In the genomic region with DNA sequence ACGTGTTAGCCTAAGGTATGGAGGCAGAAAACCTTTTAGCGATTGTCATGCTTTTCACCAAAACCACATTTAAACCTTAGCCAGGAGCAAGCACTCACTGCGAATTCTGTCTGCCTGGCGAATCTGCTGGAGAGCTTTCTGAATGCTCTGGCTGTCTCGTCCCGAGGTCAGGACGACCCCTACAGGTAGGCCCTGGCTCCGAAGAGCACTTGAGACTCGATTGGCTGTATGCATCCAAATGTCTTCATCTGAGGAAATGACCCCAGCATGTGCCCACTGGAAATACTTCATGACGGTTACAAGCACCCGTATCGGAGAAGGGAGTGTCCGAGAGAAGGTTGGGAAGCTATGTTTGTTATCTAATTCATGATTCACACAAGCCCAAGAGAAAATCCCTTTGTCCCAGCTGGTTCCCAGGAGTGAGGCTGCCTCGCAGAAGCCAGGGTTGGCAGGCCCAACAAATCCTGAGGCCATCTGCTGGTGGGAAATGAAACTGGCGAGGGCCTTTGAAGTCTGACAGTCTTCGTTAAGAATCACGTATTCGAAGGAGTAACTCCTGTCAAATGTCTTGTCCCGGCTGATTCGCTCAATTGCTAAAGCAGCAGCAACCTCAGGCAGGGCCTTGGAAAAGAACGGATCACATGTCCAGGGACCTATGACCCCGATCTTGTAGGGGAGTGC, we compare ENCODE assay signal across 9 mouse cellular contexts. TPM values are rescaled to one million over a fixed set of nuclear protein-coding genes. Genes with fewer than 3 reads are reported as not detected.
A peak's percentile ranks its signal among the peaks of the same experiment; 100 is the strongest.
DNase-seq lines count a peak whose midpoint lies in the region; ATAC-seq and TF ChIP-seq lines count a peak whose summit lies in the region.
"Had no signal": no experiment of that assay in that cellular context is flagged by ENCODE, and none has a peak within 500 bp of the region (broad histone marks: within the 10 kb centered on the region; RNA-seq: fewer than 3 reads in every experiment).

No protein-coding gene starts in this region.

- no peak overlapping the region for H3K4me3 ChIP-seq in ES-E14 (ENCODE audit: insufficient read depth in 1 of 2, low read depth in 1 of 2, low read length in 2 of 2, poor library complexity in 1 of 2, severe bottlenecking in 1 of 2)
- H3K4me3 ChIP-seq in embryonic facial prominence, embryonic 13.5 days: no peak overlapping the region
- H3K4me3 ChIP-seq in lung, embryonic 15.5 days: no peak overlapping the region
- H3K4me3 ChIP-seq: liver, embryonic 15.5 days had no signal

- peak overlapping the region; percentile 33 for H3K4me2 ChIP-seq in embryonic facial prominence, embryonic 13.5 days
- peak overlapping the region; percentile 6; the same call in 1 of the 2 replicates for H3K4me2 ChIP-seq in lung, embryonic 15.5 days
- H3K4me2 ChIP-seq: liver, embryonic 15.5 days had no signal

- H3K9ac ChIP-seq in ES-E14 (ENCODE audit: insufficient read depth, low read depth, low read length, poor library complexity, severe bottlenecking): no peak overlapping the region
- no peak overlapping the region for H3K9ac ChIP-seq in embryonic facial prominence, embryonic 13.5 days
- H3K9ac ChIP-seq in lung, embryonic 15.5 days: no peak overlapping the region
- H3K9ac ChIP-seq: liver, embryonic 15.5 days had no signal

- H3K27me3 ChIP-seq in embryonic facial prominence, embryonic 13.5 days: peaks cover 20% of the 10 kb centered on the region
- H3K27me3 ChIP-seq in lung, embryonic 15.5 days: peaks cover 3% of the 10 kb centered on the region; the same call in 1 of the 2 replicates

- WGBS in embryonic facial prominence, embryonic 13.5 days: 34% methylated on average over 22 of the region's 22 CpGs
- WGBS in lung, embryonic 15.5 days: 35% methylated on average over 22 of the region's 22 CpGs

- H3K36me3 ChIP-seq in ES-E14 (ENCODE audit: control insufficient read depth, insufficient read depth, low read length, poor library complexity, severe bottlenecking): no peaks in the 10 kb centered on the region
- H3K36me3 ChIP-seq in embryonic facial prominence, embryonic 13.5 days: no peaks in the 10 kb centered on the region
- no peaks in the 10 kb centered on the region for H3K36me3 ChIP-seq in lung, embryonic 15.5 days
- H3K36me3 ChIP-seq: liver, embryonic 15.5 days had no signal

- peak; percentile 4 for DNase-seq in ES-E14 (ENCODE audit: low read depth, low spot score)
- DNase-seq in adrenal gland, postnatal 14 days: peak; percentile 58
- DNase-seq in heart, postnatal 10 days: peak; percentile 38 to 51
- DNase-seq in kidney, postnatal 36 days: peak; percentile 62 to 75
- DNase-seq in right cerebral cortex, postnatal 10 days (ENCODE audit: low spot score in 2 of 2): peak; percentile 58 to 70
- DNase-seq in urinary bladder, postnatal 36 days (ENCODE audit: low spot score in 2 of 2): no peak

- no peak for ATAC-seq in embryonic facial prominence, embryonic 13.5 days (ENCODE audit: insufficient number of reproducible peaks, insufficient read depth, low FRiP score, low TSS enrichment, low read depth)
- ATAC-seq in lung, embryonic 15.5 days (ENCODE audit: borderline replicate concordance, extremely low read depth, low FRiP score, low TSS enrichment): peak; percentile 52; the same call in 1 of the 2 replicates

- no peaks in the 10 kb centered on the region for H3K4me1 ChIP-seq in ES-E14 (ENCODE audit: control insufficient read depth in 2 of 2, insufficient read depth in 2 of 2, low read length in 2 of 2, poor library complexity in 1 of 2)
- H3K4me1 ChIP-seq in embryonic facial prominence, embryonic 13.5 days: no peaks in the 10 kb centered on the region
- no peaks in the 10 kb centered on the region for H3K4me1 ChIP-seq in lung, embryonic 15.5 days
- H3K4me1 ChIP-seq: liver, embryonic 15.5 days had no signal

- H3K27ac ChIP-seq in ES-E14 (ENCODE audit: insufficient read depth, low read depth, low read length, poor library complexity, severe bottlenecking): no peak overlapping the region
- no peak overlapping the region for H3K27ac ChIP-seq in embryonic facial prominence, embryonic 13.5 days
- H3K27ac ChIP-seq in lung, embryonic 15.5 days: no peak overlapping the region
- H3K27ac ChIP-seq: liver, embryonic 15.5 days had no signal

- intact Hi-C loops in heart, postnatal 10 days (cut with DNase I): no loop called here

- no peaks in the 10 kb centered on the region for H3K9me3 ChIP-seq in ES-E14 (ENCODE audit: control insufficient read depth, insufficient read depth, low read depth, low read length)
- no peaks in the 10 kb centered on the region for H3K9me3 ChIP-seq in embryonic facial prominence, embryonic 13.5 days
- no peaks in the 10 kb centered on the region for H3K9me3 ChIP-seq in lung, embryonic 15.5 days
- H3K9me3 ChIP-seq: liver, embryonic 15.5 days had no signal

- in situ Hi-C loops in ES-E14 (cut with MboI; ENCODE audit: low sequenced_read_pairs in 2 of 2, unreplicated experiment in 2 of 2): no loop called here

TF ChIP-seq in ES-E14, 5 proteins besides CTCF, POLR2A, EP300 and RAD21:
- TF ChIP-seq HCFC1 (IDR thresholded peaks at IDR 0.05; ENCODE audit: borderline replicate concordance, insufficient read depth, low read length) (no peak), CHD2 (IDR thresholded peaks at IDR 0.05; ENCODE audit: low read depth, low read length) (no peak), ZNF384 (IDR thresholded peaks at IDR 0.05; ENCODE audit: low read depth, low read length) (no peak), MAFK (IDR thresholded peaks at IDR 0.05; ENCODE audit: insufficient read depth, low read depth, low read length) (no peak)

RNA-seq across cellular contexts. Expression of a gene that starts 7.6 kb away (rescaled TPM):
- total RNA-seq in ES-E14 (2012; rRNA removed): not detected in 2 replicates
- not detected in 2 replicates for total RNA-seq in adrenal gland, postnatal 14 days (2021)
- not detected in 2 replicates for polyA plus RNA-seq in embryonic facial prominence, embryonic 13.5 days (2015; fragmentation: Nextera tagmentation; extraction: Ambion mirVana)
- not detected for total RNA-seq in heart, postnatal 10 days (2021)
- polyA plus RNA-seq in lung, embryonic 15.5 days (2015; fragmentation: Nextera tagmentation; extraction: Ambion mirVana): 0.01 TPM in 1 of 2 replicates, not detected in the other
- polyA plus RNA-seq: liver, embryonic 15.5 days had no signal

RNA-seq across cellular contexts. Expression of a gene that starts 37.4 kb away (rescaled TPM):
- total RNA-seq in ES-E14 (2012; rRNA removed): 10.1 and 10.6 TPM in 2 replicates
- 14.6 and 18.0 TPM in 2 replicates for total RNA-seq in adrenal gland, postnatal 14 days (2021)
- 16.2 and 16.8 TPM in 2 replicates for polyA plus RNA-seq in embryonic facial prominence, embryonic 13.5 days (2015; fragmentation: Nextera tagmentation; extraction: Ambion mirVana)
- 1 to 10 TPM; 5.9 to 6.0 TPM for total RNA-seq in heart, postnatal 10 days (2021)
- 23.3 and 24.6 TPM in 2 replicates for polyA plus RNA-seq in lung, embryonic 15.5 days (2015; fragmentation: Nextera tagmentation; extraction: Ambion mirVana)

Comparison
In these comparisons a context has a peak if more than half of its experiments do, and no peak if none do; other contexts are left out.
1. DNase-seq: peak in ES-E14 (single experiment), adrenal gland, postnatal 14 days (single experiment), heart, postnatal 10 days (2 of 2), kidney, postnatal 36 days (2 of 2) and right cerebral cortex, postnatal 10 days (2 of 2); none in urinary bladder, postnatal 36 days (0 of 2).